Comparison of ENCODE assay signal across 8 mouse cellular contexts in the genomic region with DNA sequence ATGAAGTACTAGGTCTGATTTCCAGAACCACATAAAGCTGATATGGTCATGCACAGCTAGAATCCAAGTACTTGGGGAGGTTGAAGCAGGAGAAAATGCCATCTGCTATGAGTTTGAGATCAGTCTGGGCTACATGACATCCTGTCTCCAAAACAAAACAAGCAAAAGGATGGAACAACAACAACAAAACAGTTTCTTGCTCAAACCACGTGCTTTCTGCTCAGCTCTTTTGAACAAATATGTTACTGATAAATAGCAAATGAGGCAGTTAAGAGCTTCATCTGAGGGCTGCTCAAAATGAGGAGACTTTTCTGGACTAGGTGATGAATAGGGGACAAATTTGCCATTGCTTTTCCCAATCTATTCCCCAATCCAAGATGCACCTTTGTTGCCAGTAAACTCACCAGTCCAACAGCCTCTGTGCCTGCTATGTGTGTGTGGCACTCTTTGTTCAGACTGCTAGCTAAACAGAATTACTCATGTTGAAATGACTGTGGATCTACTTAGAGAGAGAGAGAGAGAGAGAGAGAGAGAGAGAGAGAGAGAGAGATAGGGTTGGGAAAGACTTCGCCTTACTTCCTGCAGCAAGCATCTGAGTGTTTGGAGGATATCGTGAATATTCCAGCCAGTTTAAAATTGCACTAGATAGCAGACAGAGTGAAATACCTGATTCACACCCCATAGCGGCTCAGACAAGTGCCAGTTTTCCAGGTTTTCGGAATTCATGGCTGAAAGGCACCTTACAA. TPM values are rescaled to one million over a fixed set of nuclear protein-coding genes. Genes with fewer than 3 reads are reported as not detected.
DNase-seq lines count a peak whose midpoint lies in the region; ATAC-seq and TF ChIP-seq lines count a peak whose summit lies in the region.

No protein-coding gene starts in this region.

- WGBS in hindbrain, embryonic 16.5 days: 26% methylated on average over 5 of the region's 5 CpGs

- no peak overlapping the region for H3ac ChIP-seq in myocyte (ENCODE audit: control insufficient read depth, insufficient read length)

- no peak for DNase-seq in layer of hippocampus, adult 2 months (ENCODE audit: low spot score in 2 of 2)
- DNase-seq in layer of hippocampus, postnatal 25 days (ENCODE audit: extremely low spot score in 1 of 2, low spot score in 1 of 2): no peak
- no peak for DNase-seq in cerebellum, adult 11 months
- DNase-seq in left cerebral cortex, adult 11 months (ENCODE audit: low spot score): no peak
- DNase-seq in adrenal gland, adult 2 months: no peak

- H3K4me2 ChIP-seq in hindbrain, embryonic 16.5 days (ENCODE audit: low read length): peak overlapping the region; percentile 83
- peak overlapping the region; percentile 76 for H3K4me2 ChIP-seq in myocyte (ENCODE audit: low read depth)

- peak overlapping the region; percentile 97 for H3K27ac ChIP-seq in layer of hippocampus, adult 2 months
- H3K27ac ChIP-seq in brown adipose tissue, adult 24 weeks (replicated peaks; ENCODE audit: low read depth, low read length): 0 out of 2 replicates have a peak overlapping the region, but pooled peaks have one; percentile 37
- H3K27ac ChIP-seq in hindbrain, embryonic 16.5 days (ENCODE audit: low read depth, low read length): no peak overlapping the region

- peaks cover 3% of the 10 kb centered on the region; the same call in 1 of the 2 replicates for H3K4me1 ChIP-seq in brown adipose tissue, adult 24 weeks (ENCODE audit: control insufficient read depth, insufficient read depth, insufficient read length, low read length)
- peaks cover 23% of the 10 kb centered on the region for H3K4me1 ChIP-seq in hindbrain, embryonic 16.5 days (ENCODE audit: control insufficient read depth, insufficient read depth, low read depth, low read length)

- no peaks in the 10 kb centered on the region for H3K36me3 ChIP-seq in hindbrain, embryonic 16.5 days (ENCODE audit: control insufficient read depth, insufficient read depth, low read length)
- H3K36me3 ChIP-seq in myocyte (ENCODE audit: control insufficient read depth, insufficient read depth): no peaks in the 10 kb centered on the region

- no peak for TF ChIP-seq CTCF in layer of hippocampus, adult 2 months (conservative IDR thresholded peaks at IDR 0.05)

- no peaks in the 10 kb centered on the region for H3K9me3 ChIP-seq in hindbrain, embryonic 16.5 days (ENCODE audit: control insufficient read depth, low read length)

- ATAC-seq in hindbrain, embryonic 16.5 days: no peak

- no peaks in the 10 kb centered on the region for H3K27me3 ChIP-seq in hindbrain, embryonic 16.5 days (replicated peaks; ENCODE audit: control insufficient read depth, insufficient read depth, low read length)
- H3K27me3 ChIP-seq in myocyte (ENCODE audit: control insufficient read depth, insufficient read depth, insufficient read length): no peaks in the 10 kb centered on the region

- TF ChIP-seq POLR2A in myocyte (IDR thresholded peaks at IDR 0.05; ENCODE audit: insufficient read length, low read depth): no peak

- H3K79me2 ChIP-seq in myocyte (ENCODE audit: control insufficient read depth, insufficient read depth): no peaks in the 10 kb centered on the region

- peak overlapping the region; percentile 77 for H3K4me3 ChIP-seq in layer of hippocampus, adult 2 months
- H3K4me3 ChIP-seq in brown adipose tissue, adult 24 weeks (ENCODE audit: insufficient read depth, low read depth, low read length): peak overlapping the region; percentile 99
- H3K4me3 ChIP-seq in hindbrain, embryonic 16.5 days (ENCODE audit: low read length): peak overlapping the region; percentile 99
- peak overlapping the region; percentile 78 for H3K4me3 ChIP-seq in myocyte

- H3K9ac ChIP-seq in hindbrain, embryonic 16.5 days (ENCODE audit: low read depth, low read length): peak overlapping the region; percentile 8

TF ChIP-seq in myocyte, 11 proteins besides CTCF, POLR2A, EP300 and RAD21:
- TF ChIP-seq SRF (IDR thresholded peaks at IDR 0.05; ENCODE audit: control insufficient read depth, insufficient read length, low read depth) (no peak), E2F4 (IDR thresholded peaks at IDR 0.05; ENCODE audit: insufficient read depth) (no peak), MYOD1 (IDR thresholded peaks at IDR 0.05; ENCODE audit: control insufficient read depth in 1 of 3, insufficient read length in 2 of 3, low read depth in 2 of 3) (no peak), TCF12 (IDR thresholded peaks at IDR 0.05; ENCODE audit: insufficient read depth, poor library complexity, severe bottlenecking) (no peak), MYOG (IDR thresholded peaks at IDR 0.05; ENCODE audit: control insufficient read depth in 1 of 3, insufficient read depth in 1 of 3, insufficient read length in 2 of 3, low read depth in 2 of 3) (no peak), USF1 (IDR thresholded peaks at IDR 0.05; ENCODE audit: low read depth) (no peak), TCF3 (IDR thresholded peaks at IDR 0.05; ENCODE audit: insufficient read length, low read depth) (no peak), POLR2AphosphoS2 (IDR thresholded peaks at IDR 0.05; ENCODE audit: insufficient read length, low read depth) (no peak), CEBPB (IDR thresholded peaks at IDR 0.05; ENCODE audit: insufficient read depth, poor library complexity, severe bottlenecking) (no peak)

RNA-seq across cellular contexts. Expression of gene Sin3a, which starts 0.9 kb away (rescaled TPM):
- 10 to 100 TPM; 32.2 to 33.1 TPM for total RNA-seq in layer of hippocampus, adult 2 months (2021)
- total RNA-seq in layer of hippocampus, postnatal 25 days (2021): 10 to 100 TPM; 32.5 to 38.8 TPM
- 14.9 and 20.4 TPM in 2 replicates for polyA plus RNA-seq in brown adipose tissue, adult 24 weeks (2012; ENCODE audit: insufficient read depth, insufficient read length, missing spikeins)
- 19.6 and 20.7 TPM in 2 replicates for polyA plus RNA-seq in hindbrain, embryonic 16.5 days (2015; fragmentation: Nextera tagmentation; extraction: Ambion mirVana)
- polyA plus RNA-seq in myocyte (2012; fragmentation: generic; extraction: Trizol): 13.3 TPM
- total RNA-seq in adrenal gland, adult 2 months (2021): 10 to 100 TPM; 46.2 to 49.2 TPM
- polyA plus RNA-seq in adrenal gland, adult 2 months (2012; rRNA removed): 71.0 and 101 TPM in 2 replicates

RNA-seq across cellular contexts. Expression of gene Man2c1, which starts 59.5 kb away (rescaled TPM):
- total RNA-seq in layer of hippocampus, adult 2 months (2021): 100 to 1,000 TPM; 162 to 175 TPM
- 100 to 1,000 TPM; 109 to 160 TPM for total RNA-seq in layer of hippocampus, postnatal 25 days (2021)
- polyA plus RNA-seq in brown adipose tissue, adult 24 weeks (2012; ENCODE audit: insufficient read depth, insufficient read length, missing spikeins): 33.1 and 72.3 TPM in 2 replicates
- 77.2 and 88.7 TPM in 2 replicates for polyA plus RNA-seq in hindbrain, embryonic 16.5 days (2015; fragmentation: Nextera tagmentation; extraction: Ambion mirVana)
- polyA plus RNA-seq in myocyte (2012; fragmentation: generic; extraction: Trizol): 55.4 TPM
- total RNA-seq in adrenal gland, adult 2 months (2021): 100 to 1,000 TPM in 1 of 2 experiments, 10 to 100 TPM in 1; 93.3 to 141 TPM
- polyA plus RNA-seq in adrenal gland, adult 2 months (2012; rRNA removed): 352 and 416 TPM in 2 replicates
